Mouse (Mus musculus) midbrain, embryonic 10.5 days (tissue): ENCODE data around the gene Tnr. TPM values are rescaled to one million over a fixed set of nuclear protein-coding genes. Genes with fewer than 3 reads are reported as not detected.

ENCODE experiments used
- DNase-seq: peaks from one replicate; pipeline ENCODE4 v3.0.0-alpha.2; 2017; ENCODE audit warnings: low spot score
- H3K27ac ChIP-seq: fragments of 300-500 bp; sonication (generic); replicated peaks from 2 replicates; pipeline ENCODE4 v1.5.1; 2016; ENCODE audit warnings: mild to moderate bottlenecking
- H3K27me3 ChIP-seq: fragments of 300-500 bp; sonication (generic); 2 replicates; pipeline ENCODE4 v1.6.1; 2016; ENCODE audit warnings: low read depth, mild to moderate bottlenecking; ENCODE audit not compliant: poor library complexity, severe bottlenecking
- H3K36me3 ChIP-seq: fragments of 300-500 bp; sonication (generic); 2 replicates; pipeline ENCODE4 v1.6.1; 2016; ENCODE audit warnings: mild to moderate bottlenecking, moderate library complexity
- H3K4me1 ChIP-seq: fragments of 300-500 bp; sonication (generic); 2 replicates; pipeline ENCODE4 v1.6.1; 2016
- H3K4me3 ChIP-seq: fragments of 300-500 bp; sonication (generic); 2 replicates; pipeline ENCODE4 v1.5.1; 2016; ENCODE audit warnings: mild to moderate bottlenecking, moderate library complexity
- H3K9me3 ChIP-seq: fragments of 300-500 bp; sonication (generic); replicated peaks from 2 replicates; pipeline ENCODE4 v1.6.1; 2016; ENCODE audit warnings: mild to moderate bottlenecking
- WGBS: fragments of 180-500 bp; shearing (Covaris S2); methylation state at CpG from one replicate; pipeline ENCODE4 v1.1.7; 2016; 5-methylcytosine and 5-hydroxymethylcytosine counted together
- polyA plus RNA-seq: library from polyadenylated mRNA; unstranded; fragments of >200 nt; fragmentation: Nextera tagmentation; extraction: Ambion mirVana; gene quantifications from 2 replicates; pipeline ENCODE4 v1.2.1, GENCODE M21; 2016

Gene Tnr
- polyA plus RNA-seq, 1 experiment from 2014 or later: 0.05 TPM

DNA sequence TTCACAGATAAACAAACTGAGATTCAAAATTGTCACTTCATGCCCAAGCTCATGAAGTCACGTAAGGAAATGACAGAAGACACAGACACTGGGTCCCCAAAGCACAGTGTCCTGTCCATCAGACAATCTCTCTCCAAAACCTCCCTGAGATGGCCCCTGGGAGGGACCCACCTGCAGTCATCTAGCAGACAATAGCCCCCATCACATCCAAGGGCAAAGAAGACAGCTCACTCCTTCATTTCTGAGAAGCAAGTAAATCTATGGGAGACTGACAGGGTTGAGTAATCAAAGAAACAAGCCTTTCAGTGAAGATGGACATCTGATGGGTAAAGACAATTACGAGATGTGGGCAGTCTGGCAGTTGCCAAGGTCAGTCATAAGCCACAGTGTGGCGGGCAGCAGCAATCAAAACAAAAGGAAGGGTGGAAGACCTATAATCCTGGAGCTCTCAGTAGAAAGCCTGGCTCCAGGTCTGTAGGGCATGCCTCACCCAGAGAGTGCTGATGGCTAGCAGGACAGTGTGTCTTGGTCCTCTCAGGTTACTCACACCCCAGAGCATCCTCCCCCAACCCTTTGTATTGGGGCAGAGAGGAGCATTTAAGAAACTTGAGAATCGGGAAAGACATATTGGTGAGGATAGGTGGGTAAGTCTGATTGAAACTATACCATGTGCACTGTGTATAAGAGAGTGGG lies 310.2 kb downstream of the Tnr start:
- H3K27me3 ChIP-seq: no peaks in the 10 kb centered on the region; the same call in 1 of the 2 replicates
- H3K36me3 ChIP-seq: no peaks in the 10 kb centered on the region
- DNase-seq: no peak
- H3K4me3 ChIP-seq: no peak overlapping the region
- H3K4me1 ChIP-seq: peaks cover 35% of the 10 kb centered on the region
- WGBS: 37% methylated on average over 4 of the region's 4 CpGs
- no peak overlapping the region for H3K27ac ChIP-seq
- H3K9me3 ChIP-seq: no peaks in the 10 kb centered on the region

DNA sequence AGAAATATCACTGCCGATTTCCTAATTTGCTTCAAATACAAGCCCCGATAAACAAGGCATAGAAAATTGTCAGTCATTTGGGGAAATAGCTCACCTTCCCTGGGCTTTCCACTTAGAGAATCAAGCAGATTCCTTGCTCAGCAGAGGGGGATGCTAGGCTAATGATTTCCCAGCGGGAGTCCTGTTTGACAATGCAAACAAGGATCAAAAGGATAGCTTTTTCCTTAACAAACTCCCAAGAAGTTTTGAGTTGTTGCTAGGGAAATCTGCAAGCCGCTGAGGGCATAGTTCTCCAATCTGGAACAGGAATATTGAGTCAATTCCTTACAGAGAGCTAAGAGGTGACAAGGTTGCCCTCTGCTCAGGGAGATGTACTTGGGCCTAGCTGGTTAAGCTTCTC lies 311.6 kb downstream of the Tnr start:
- Histone ChIP-seq H3K36me3 (no peaks in the 10 kb centered on the region), H3K9me3 (no peaks in the 10 kb centered on the region), H3K27me3 (no peaks in the 10 kb centered on the region; the same call in 1 of the 2 replicates), H3K27ac (no peak overlapping the region), H3K4me1 (peaks cover 38% of the 10 kb centered on the region), H3K4me3 (no peak overlapping the region)
- DNase-seq: peak; percentile 33
- 9% methylated on average over 4 of the region's 4 CpGs for WGBS

DNA sequence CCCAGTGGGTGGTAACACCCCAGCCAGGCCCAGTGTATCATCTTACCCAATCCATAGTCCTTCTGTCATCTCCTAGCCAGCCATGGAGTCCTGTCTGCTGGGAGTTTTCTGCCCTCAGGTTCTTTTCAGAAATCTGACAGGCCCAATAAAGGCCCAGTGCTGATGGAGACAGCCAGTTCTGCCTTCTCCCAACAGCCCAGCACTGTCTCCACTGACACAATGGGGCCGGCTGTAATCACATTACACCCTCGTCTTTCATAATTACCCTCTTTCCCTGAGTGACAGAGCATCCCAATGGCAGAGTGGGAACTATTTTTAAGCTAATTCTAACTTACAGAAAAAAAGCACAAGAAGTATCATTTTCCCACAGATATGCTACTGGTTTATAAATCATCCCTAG lies 316.8 kb downstream of the Tnr start:
- DNase-seq: peak; percentile 22
- WGBS: 44% methylated on average over 2 of the region's 2 CpGs

DNA sequence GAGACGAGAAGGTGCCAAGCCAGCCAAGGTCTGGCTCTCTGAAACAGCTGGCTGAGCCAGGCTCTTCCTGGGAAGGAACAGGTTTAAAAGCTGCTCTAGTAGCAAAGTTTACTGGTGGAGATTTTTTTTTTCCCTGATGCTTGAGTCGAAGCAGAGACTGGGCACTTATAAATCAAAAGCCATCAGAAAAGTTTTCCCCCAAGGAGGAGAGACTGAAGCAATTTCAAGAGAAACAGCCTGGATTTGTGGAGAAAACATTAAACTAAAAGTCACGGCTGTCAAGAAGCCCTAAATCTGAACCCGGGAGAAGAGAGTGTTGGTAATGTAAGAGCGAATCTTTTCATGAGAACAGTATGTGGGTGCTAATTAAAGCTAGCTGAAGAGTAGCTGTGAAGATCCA lies 319.3 kb downstream of the Tnr start:
- no peak overlapping the region for H3K4me3 ChIP-seq

More for the DNA sequence above, 316.8 kb downstream of the Tnr start:
- Histone ChIP-seq H3K27ac (no peak overlapping the region; the same call in 1 of the 2 replicates), H3K9me3 (no peaks in the 10 kb centered on the region), H3K4me1 (peaks cover 23% of the 10 kb centered on the region), H3K36me3 (no peaks in the 10 kb centered on the region), H3K27me3 (no peaks in the 10 kb centered on the region), H3K4me3 (no peak overlapping the region)

DNA sequence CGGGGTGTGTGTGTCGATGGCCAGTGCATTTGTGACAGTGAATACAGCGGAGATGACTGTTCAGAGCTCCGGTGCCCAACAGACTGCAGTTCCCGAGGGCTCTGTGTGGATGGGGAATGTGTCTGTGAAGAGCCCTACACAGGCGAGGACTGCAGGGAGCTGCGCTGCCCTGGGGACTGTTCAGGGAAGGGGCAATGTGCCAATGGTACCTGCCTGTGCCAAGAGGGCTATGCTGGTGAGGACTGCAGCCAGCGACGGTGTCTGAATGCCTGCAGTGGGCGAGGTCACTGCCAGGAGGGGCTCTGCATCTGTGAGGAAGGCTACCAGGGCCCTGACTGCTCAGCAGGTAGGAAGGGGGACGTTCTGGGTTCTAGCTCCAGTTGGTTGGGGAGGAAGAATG lies 328.5 kb downstream of the Tnr start:
- no peak overlapping the region for H3K4me3 ChIP-seq
- H3K36me3 ChIP-seq: no peaks in the 10 kb centered on the region
- no peak for DNase-seq
- no peak overlapping the region for H3K27ac ChIP-seq
- no peaks in the 10 kb centered on the region for H3K27me3 ChIP-seq
- no peaks in the 10 kb centered on the region for H3K4me1 ChIP-seq
- no peaks in the 10 kb centered on the region for H3K9me3 ChIP-seq
- WGBS: 90% methylated on average over 11 of the region's 11 CpGs

More for the DNA sequence above, 319.3 kb downstream of the Tnr start:
- H3K27me3 ChIP-seq: no peaks in the 10 kb centered on the region
- H3K27ac ChIP-seq: no peak overlapping the region
- no peaks in the 10 kb centered on the region for H3K36me3 ChIP-seq
- H3K9me3 ChIP-seq: no peaks in the 10 kb centered on the region
- 85% methylated on average over 5 of the region's 5 CpGs for WGBS
- H3K4me1 ChIP-seq: peaks cover 10% of the 10 kb centered on the region; the same call in 1 of the 2 replicates
- no peak for DNase-seq

DNA sequence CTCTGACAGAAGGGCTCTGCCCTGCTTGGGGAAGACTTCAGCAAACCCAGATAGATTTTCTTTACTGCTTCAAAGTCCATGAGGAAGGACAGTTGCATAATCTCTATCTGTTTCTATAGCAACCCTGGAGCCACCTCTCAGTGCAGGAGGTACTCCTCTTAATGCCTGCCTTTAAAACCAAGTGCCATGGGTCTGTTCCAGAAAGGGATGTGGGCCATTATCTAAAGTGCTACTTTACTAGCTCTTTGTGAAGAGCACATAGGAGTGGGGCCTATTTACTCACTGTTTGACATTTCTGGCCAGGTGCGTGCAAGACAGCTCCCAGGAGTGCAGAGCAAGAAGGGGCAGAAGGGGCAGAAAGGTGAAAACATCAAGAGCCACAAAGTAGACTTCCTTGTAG lies 330.7 kb downstream of the Tnr start:
- 93% methylated on average over 1 of the region's 1 CpGs for WGBS
- Histone ChIP-seq H3K27ac (no peak overlapping the region), H3K36me3 (no peaks in the 10 kb centered on the region), H3K27me3 (no peaks in the 10 kb centered on the region), H3K9me3 (no peaks in the 10 kb centered on the region), H3K4me3 (no peak overlapping the region), H3K4me1 (no peaks in the 10 kb centered on the region)
- no peak for DNase-seq

DNA sequence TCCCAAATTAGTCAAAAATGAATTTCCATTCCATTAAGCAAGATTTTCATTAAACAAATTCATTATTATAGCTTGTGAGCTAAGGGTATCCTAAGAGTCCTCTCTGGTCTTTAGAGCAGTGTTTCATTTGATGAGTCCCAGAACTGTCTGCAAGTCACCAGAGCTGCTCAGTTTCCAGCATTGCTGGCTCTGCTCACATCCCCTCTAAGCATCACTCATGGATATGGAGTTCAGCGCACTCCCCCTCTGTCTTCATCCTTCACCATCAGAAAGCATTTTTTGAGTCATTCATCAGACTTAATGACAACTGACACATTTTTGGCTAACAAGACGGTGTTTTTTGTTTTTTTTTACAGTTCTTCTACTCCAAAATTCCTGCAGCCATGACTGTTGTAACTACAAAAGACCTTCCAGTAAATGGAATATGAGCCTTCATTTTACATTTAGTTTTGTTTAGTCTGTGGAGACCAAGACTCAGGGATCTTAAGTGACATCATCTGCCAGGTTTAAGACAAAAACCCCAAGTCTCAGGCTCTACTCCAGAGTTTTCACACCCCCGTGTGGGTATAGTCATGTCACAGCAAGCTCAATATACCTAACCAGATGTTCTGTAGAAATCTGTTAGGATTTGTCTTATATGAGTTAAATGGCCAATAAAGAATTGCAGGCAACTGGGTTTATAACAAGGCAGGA lies 338.4 kb downstream of the Tnr start:
- WGBS: 88% methylated on average over 3 of the region's 3 CpGs
- Histone ChIP-seq H3K9me3 (no peaks in the 10 kb centered on the region), H3K27me3 (peaks cover 24% of the 10 kb centered on the region), H3K4me1 (peaks cover 7% of the 10 kb centered on the region), H3K36me3 (no peaks in the 10 kb centered on the region), H3K27ac (no peak overlapping the region), H3K4me3 (no peak overlapping the region)
- DNase-seq: no peak

DNA sequence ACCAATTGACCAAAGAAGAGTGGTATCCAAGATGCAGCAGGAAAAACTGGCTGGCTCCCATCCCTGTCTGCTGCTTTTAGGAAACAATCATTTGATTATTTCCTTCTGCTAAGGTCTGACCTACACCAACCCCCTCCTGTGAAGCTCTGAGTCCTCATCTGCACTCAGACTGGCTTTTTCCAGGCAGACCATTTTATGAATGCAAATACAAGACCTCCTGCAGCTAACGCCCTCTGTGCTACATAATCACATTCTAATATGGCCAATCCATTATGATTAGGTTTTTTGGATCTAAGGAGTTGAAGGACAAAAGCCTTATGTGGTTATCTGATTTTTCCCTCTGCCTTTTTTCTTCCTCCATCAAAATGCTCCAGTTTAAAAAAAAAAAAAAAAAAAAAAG lies 342.1 kb downstream of the Tnr start:
- WGBS: 40% methylated on average over 1 of the region's 1 CpGs
- Histone ChIP-seq H3K4me1 (peaks cover 7% of the 10 kb centered on the region), H3K4me3 (no peak overlapping the region), H3K27ac (no peak overlapping the region), H3K36me3 (no peaks in the 10 kb centered on the region), H3K9me3 (no peaks in the 10 kb centered on the region), H3K27me3 (peaks cover 59% of the 10 kb centered on the region)
- DNase-seq: no peak

DNA sequence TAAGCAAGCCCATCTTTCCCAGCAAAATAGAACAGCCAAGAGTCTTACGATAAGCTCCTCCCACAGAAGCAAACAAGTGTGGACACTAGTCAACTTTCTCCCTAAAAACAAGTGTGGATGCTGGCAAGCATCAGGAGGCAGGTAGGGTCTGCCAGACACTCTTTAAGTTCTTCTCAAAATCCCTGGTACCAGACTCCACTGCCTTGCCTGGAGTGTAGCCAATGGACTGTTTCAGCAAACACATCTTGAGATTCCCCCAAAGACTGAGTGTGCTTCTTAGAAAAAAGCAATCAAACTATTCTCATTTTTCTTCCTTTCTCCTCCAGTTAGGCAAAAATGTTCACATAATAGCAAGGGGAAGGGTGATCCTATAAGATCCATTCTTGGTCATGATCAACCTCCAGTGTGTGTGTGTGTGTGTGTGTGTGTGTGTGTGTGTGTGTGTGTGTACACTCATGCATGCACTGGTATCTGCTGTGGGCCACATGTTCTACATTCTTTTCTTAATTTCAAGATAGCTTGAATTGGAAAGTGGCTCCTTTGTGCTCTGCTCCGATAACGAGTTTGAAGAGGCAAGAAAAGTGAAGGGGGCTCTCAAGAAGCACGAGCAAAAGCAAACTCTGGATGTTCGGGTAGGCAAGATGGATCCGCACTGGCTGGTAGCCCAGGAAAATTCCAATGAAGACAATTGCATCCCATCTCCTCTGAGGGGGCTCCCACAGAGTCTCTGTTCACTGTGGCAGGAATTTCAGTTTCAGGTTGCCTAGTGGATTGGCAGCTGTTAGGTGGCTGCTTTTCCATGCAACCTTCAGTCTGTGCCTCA lies 346.3 kb downstream of the Tnr start:
- Histone ChIP-seq H3K4me1 (peaks cover 7% of the 10 kb centered on the region), H3K27me3 (peaks cover 39% of the 10 kb centered on the region; the same call in 1 of the 2 replicates), H3K27ac (no peak overlapping the region), H3K4me3 (no peak overlapping the region), H3K9me3 (no peaks in the 10 kb centered on the region), H3K36me3 (no peaks in the 10 kb centered on the region)
- DNase-seq: no peak
- 84% methylated on average over 6 of the region's 6 CpGs for WGBS

DNA sequence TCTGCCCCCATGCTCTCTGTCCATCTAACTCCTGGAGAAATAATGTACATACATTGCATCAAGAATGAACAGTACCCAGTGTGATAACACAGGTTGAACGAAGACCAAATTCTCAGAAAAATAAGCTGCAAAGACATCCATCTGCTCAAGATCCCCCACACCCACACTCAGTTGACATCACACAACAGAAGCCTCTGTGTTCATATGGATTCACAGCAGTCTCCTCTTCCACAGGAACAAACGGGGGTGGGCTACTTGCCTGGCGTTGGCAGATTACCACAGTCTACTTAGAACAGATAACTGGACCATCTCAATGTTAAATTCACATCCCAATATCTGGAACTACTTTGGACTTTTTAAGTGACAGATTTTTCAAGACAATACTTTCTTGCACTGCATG lies 349.3 kb downstream of the Tnr start:
- no peaks in the 10 kb centered on the region for H3K9me3 ChIP-seq
- H3K36me3 ChIP-seq: no peaks in the 10 kb centered on the region
- DNase-seq: no peak
- no peak overlapping the region for H3K27ac ChIP-seq
- WGBS: 95% methylated on average over 3 of the region's 3 CpGs
- peaks cover 26% of the 10 kb centered on the region; the same call in 1 of the 2 replicates for H3K27me3 ChIP-seq
- no peak overlapping the region for H3K4me3 ChIP-seq
- H3K4me1 ChIP-seq: no peaks in the 10 kb centered on the region

DNA sequence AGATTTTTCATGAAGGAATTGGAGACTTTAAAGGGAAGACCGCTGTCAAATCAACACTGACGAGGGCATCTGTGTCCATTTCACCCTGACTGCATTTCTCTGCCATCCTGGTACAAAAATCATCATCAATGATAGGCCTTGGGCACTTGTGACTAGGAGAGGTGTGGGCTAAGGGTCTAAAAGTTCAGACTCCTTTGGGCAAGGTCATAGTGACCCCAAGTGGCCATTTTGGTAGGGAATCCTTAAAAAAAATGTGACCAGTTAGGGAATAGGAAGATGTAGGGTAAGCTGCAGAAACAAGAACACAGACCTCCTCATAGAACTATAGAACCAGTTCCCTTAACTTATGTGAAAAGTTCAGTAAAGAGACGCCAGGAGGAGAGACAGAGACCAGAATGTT lies 355.1 kb downstream of the Tnr start:
- DNase-seq: peak; percentile 19
- H3K27me3 ChIP-seq: no peaks in the 10 kb centered on the region
- WGBS: 55% methylated on average over 3 of the region's 3 CpGs
- no peak overlapping the region for H3K4me3 ChIP-seq
- no peaks in the 10 kb centered on the region for H3K36me3 ChIP-seq
- 0 out of 2 replicates have a peak, but pooled peaks cover 5% of the 10 kb centered on the region for H3K4me1 ChIP-seq
- no peak overlapping the region for H3K27ac ChIP-seq
- no peaks in the 10 kb centered on the region for H3K9me3 ChIP-seq

DNA sequence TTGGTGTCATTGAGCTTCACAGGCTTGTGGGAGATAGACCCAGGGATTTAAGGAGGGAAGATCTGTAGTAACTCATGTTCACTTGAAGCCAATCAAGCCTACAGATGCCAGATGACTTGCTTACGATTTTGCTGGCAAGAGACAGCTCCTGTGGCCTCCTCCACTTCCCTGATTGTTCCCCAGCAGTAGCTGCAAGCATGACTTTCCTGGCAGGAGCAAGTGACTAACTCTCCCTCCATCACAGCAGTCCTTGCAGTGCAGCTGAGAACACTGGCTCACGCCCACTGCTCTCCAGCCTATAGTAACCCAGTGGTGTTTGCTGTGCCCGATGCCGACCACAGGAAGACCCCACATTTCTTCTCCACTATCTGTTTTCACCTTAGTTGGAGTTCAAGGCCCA lies 356.3 kb downstream of the Tnr start:
- no peaks in the 10 kb centered on the region for H3K27me3 ChIP-seq
- DNase-seq: no peak
- no peak overlapping the region for H3K4me3 ChIP-seq
- no peaks in the 10 kb centered on the region for H3K9me3 ChIP-seq
- H3K27ac ChIP-seq: no peak overlapping the region
- no peaks in the 10 kb centered on the region for H3K36me3 ChIP-seq
- WGBS: 81% methylated on average over 4 of the region's 4 CpGs
- 0 out of 2 replicates have a peak, but pooled peaks cover 5% of the 10 kb centered on the region for H3K4me1 ChIP-seq
